Mouse (Mus musculus): ENCODE measurements around the gene Odf3. TPM values are rescaled to one million over a fixed set of nuclear protein-coding genes. Genes with fewer than 3 reads are reported as not detected.

The Odf3 gene
- total and polyA plus RNA-seq, 2 experiments from 2014 or later: 0.10 TPM; not detected in 1

DNA sequence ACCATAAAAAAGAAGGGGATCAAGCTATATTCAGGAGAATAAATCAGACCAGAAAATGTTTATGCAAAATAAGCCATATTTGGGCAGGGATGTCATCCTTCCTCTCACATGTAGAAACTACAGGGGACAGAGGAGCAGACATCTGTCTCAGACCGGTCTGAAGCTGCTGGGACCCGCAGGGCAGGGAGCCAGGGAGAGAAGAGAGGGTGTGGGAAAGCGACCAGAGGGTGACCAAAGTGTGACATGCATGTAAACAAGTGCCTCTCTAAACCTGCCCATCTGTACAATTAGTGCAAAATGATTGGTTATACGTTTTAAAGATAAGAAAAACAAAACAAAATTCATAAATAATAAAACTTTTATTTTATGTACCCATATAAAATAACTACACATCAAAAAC, 27.4 kb upstream of the Odf3 start:
- DNase-seq: no peak
- no peak for ATAC-seq
- no peaks in the 10 kb centered on the region for H3K27me3 ChIP-seq (ENCODE audit: insufficient read depth, low read length)
- H3K27ac ChIP-seq (ENCODE audit: low read depth, low read length): no peak overlapping the region
- H3K4me1 ChIP-seq (ENCODE audit: insufficient read depth): no peaks in the 10 kb centered on the region
- TF ChIP-seq CTCF (IDR thresholded peaks at IDR 0.05; ENCODE audit: low read depth): no peak
- H3K4me2 ChIP-seq (ENCODE audit: low read depth): no peak overlapping the region
- no peak overlapping the region for H3K4me3 ChIP-seq (ENCODE audit: low read depth, low read length)
- no peaks in the 10 kb centered on the region for H3K9me3 ChIP-seq (ENCODE audit: low read length)
- no peaks in the 10 kb centered on the region for H3K36me3 ChIP-seq (ENCODE audit: insufficient read depth)
- H3K9ac ChIP-seq: no peak overlapping the region
- 67% methylated on average over 4 of the region's 4 CpGs for WGBS

DNA sequence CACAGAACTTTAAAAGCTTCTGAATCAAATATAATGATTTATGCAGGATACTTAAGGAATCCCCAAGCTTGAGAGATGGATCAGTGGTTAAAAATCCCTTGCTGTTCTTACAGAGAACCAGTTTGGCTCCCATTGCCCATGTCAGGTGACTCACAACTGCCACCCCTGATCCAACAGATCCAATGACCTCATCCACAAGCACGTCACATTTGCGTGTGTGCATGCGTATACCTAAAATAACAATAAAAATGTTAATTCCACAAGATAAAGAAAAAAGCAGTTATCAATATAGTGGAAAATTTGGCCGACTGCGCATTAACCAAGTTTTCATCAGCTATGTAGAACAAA, 26.3 kb upstream of the Odf3 start:
- H3K27me3 ChIP-seq (ENCODE audit: insufficient read depth, low read length): no peaks in the 10 kb centered on the region; the same call in 1 of the 2 replicates
- no peaks in the 10 kb centered on the region for H3K36me3 ChIP-seq (ENCODE audit: insufficient read depth)
- ATAC-seq (peak; percentile 65), DNase-seq (no peak)
- H3K4me2 ChIP-seq (ENCODE audit: low read depth): peak overlapping the region; percentile 65
- no peaks in the 10 kb centered on the region for H3K4me1 ChIP-seq (ENCODE audit: insufficient read depth)
- H3K9me3 ChIP-seq (ENCODE audit: low read length): no peaks in the 10 kb centered on the region
- H3K27ac ChIP-seq (ENCODE audit: low read depth, low read length): peak overlapping the region; percentile 91
- H3K4me3 ChIP-seq (ENCODE audit: low read depth, low read length): peak overlapping the region; percentile 46
- TF ChIP-seq CTCF (IDR thresholded peaks at IDR 0.05; ENCODE audit: low read depth): no peak
- peak overlapping the region; percentile 76 for H3K9ac ChIP-seq
- WGBS: 23% methylated on average over 5 of the region's 5 CpGs

DNA sequence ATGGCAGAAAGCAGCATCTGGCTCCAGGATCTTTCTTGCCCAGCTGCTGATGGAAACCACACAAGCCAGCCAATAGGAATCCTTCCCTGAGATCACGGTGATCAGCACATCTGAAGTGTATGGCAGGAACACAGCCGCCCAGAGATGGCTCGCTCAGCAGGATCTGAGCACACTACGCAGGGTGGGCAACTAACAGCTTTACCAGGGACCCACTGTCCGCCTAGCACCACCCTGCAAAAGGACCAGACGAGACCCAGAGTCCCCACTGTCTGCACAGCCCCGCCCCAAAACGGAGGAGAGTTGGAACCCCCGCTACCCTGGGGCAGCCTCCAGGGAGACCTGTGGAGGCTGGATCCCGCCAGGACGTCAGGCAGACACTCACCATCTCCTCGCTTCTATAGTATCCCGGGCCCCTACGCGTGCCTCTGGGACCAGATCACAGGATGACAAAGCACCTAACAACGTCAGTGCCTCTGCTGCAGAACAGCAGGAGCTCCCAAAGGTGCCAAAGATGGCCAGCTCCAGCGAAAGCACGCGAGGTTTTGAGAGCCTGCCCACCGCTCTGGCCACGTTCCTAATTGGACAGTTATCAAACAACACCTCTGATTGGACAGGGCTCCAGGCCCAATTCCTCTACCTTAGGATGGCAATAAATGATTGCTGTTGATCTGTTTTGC, 25.8 kb upstream of the Odf3 start, which contains the start of gene Zfp941:
Gene Zfp941 (minus strand): TSS at position 526 of the 677 bp plus-strand sequence.
- ATAC-seq (peak; percentile 94), DNase-seq (peak; percentile 89)
- TF ChIP-seq CTCF (IDR thresholded peaks at IDR 0.05; ENCODE audit: low read depth): no peak
- Histone ChIP-seq H3K27ac (ENCODE audit: low read depth, low read length) (peak within 1 kb of the TSS; percentile 91), H3K4me1 (ENCODE audit: insufficient read depth) (no peaks in the 10 kb centered on the region), H3K4me3 (ENCODE audit: low read depth, low read length) (peak within 1 kb of the TSS; percentile 46), H3K27me3 (ENCODE audit: insufficient read depth, low read length) (no peaks in the 10 kb centered on the region; the same call in 1 of the 2 replicates), H3K36me3 (ENCODE audit: insufficient read depth) (no peaks in the 10 kb centered on the region), H3K9me3 (ENCODE audit: low read length) (no peaks in the 10 kb centered on the region), H3K9ac (peak within 1 kb of the TSS; percentile 76), H3K4me2 (ENCODE audit: low read depth) (peak within 1 kb of the TSS; percentile 65)
- WGBS: 3% methylated on average over 21 of the region's 21 CpGs

DNA sequence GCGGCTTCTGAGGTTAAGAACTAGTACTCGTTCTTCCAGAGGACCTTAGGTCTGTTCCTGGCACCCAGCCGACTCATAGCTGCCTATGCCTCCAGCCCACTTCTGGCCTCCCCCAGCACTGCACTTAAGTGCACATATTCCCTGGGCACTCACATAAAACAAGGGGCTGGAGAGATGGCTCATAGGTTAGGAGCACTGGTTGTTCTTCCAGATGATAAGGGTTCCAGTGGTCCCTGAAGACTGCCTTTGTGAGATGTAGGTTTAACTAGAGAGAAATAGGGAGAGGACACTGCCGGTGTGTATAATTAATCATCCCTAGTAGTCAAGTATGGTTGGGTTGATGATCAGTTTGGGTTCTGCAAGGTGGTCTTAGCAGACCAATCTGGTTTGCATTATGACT, 24.9 kb upstream of the Odf3 start:
- Histone ChIP-seq H3K4me1 (ENCODE audit: insufficient read depth) (no peaks in the 10 kb centered on the region), H3K9ac (no peak overlapping the region), H3K27ac (ENCODE audit: low read depth, low read length) (no peak overlapping the region), H3K9me3 (ENCODE audit: low read length) (no peaks in the 10 kb centered on the region), H3K4me2 (ENCODE audit: low read depth) (no peak overlapping the region), H3K36me3 (ENCODE audit: insufficient read depth) (no peaks in the 10 kb centered on the region), H3K4me3 (ENCODE audit: low read depth, low read length) (no peak overlapping the region), H3K27me3 (ENCODE audit: insufficient read depth, low read length) (no peaks in the 10 kb centered on the region; the same call in 1 of the 2 replicates)
- no peak for DNase-seq
- no peak for ATAC-seq
- WGBS: 95% methylated on average over 4 of the region's 4 CpGs
- TF ChIP-seq CTCF (IDR thresholded peaks at IDR 0.05; ENCODE audit: low read depth): no peak

DNA sequence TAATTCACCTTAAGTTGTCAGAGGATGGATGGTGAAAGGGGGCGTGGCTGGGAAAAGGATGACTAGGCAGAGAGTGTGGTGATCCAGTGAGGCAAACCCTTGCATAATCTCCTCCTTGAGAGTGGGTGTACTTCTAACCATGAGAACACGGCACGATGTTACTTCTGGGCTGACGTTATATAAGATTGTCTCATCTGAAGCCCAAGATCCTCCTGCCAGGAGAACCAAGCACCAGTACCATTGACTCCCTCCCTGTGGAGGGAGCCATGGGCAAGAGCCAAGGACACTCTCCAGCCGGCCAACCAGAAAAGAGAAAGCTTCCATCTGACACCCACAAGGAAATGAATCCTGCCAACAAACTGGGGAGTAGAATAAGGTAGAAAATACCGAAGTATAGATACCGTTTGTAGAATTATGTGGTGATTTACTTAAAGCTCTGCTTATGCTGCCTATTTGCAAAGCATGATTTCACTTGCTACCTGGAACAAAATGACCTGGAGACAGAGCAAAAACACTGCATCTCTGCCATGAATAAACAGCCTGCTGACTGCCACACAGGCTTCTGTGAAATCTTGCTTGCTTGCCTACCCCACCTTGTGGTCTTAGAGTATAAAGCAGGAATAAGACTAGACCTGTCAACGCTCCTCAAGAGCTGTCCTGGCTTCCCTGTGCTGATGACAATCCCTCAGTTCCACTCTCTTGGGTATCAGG, 19.3 kb upstream of the Odf3 start:
- Histone ChIP-seq H3K9ac (no peak overlapping the region), H3K27ac (ENCODE audit: low read depth, low read length) (no peak overlapping the region), H3K36me3 (ENCODE audit: insufficient read depth) (no peaks in the 10 kb centered on the region), H3K9me3 (ENCODE audit: low read length) (no peaks in the 10 kb centered on the region), H3K4me2 (ENCODE audit: low read depth) (peak overlapping the region; percentile 13; the same call in 1 of the 2 replicates), H3K4me1 (ENCODE audit: insufficient read depth) (no peaks in the 10 kb centered on the region), H3K27me3 (ENCODE audit: insufficient read depth, low read length) (no peaks in the 10 kb centered on the region; the same call in 1 of the 2 replicates), H3K4me3 (ENCODE audit: low read depth, low read length) (no peak overlapping the region)
- peak; percentile 78 for TF ChIP-seq CTCF (IDR thresholded peaks at IDR 0.05; ENCODE audit: low read depth)
- peak; percentile 87 for ATAC-seq
- 38% methylated on average over 8 of the region's 8 CpGs for WGBS
- peak; percentile 76 for DNase-seq

DNA sequence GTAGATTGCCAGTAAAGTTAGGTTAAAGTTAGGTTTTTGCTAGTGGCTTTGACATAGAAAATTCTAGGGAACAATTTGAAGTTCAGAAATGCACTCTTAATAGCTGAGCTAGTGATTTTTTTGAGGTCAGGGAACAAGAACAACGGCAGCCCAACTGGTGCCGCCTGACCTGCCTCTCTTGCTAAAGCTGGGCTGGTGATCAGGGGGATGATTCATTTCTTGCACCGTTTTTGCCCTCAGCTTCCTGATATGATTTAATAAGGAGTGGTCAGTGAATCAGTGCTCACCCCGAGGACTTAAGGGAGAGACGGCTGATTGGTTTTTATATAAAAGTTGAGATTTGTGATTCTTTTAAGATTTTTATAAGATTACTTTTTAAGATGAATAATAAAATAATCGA, 16.2 kb upstream of the Odf3 start:
- 76% methylated on average over 6 of the region's 6 CpGs for WGBS
- DNase-seq: no peak
- H3K36me3 ChIP-seq (ENCODE audit: insufficient read depth): no peaks in the 10 kb centered on the region
- no peak overlapping the region for H3K9ac ChIP-seq
- ATAC-seq: no peak
- no peaks in the 10 kb centered on the region; the same call in 1 of the 2 replicates for H3K27me3 ChIP-seq (ENCODE audit: insufficient read depth, low read length)
- H3K27ac ChIP-seq (ENCODE audit: low read depth, low read length): no peak overlapping the region
- H3K4me3 ChIP-seq (ENCODE audit: low read depth, low read length): no peak overlapping the region
- H3K4me1 ChIP-seq (ENCODE audit: insufficient read depth): no peaks in the 10 kb centered on the region
- no peak for TF ChIP-seq CTCF (IDR thresholded peaks at IDR 0.05; ENCODE audit: low read depth)
- no peak overlapping the region for H3K4me2 ChIP-seq (ENCODE audit: low read depth)
- H3K9me3 ChIP-seq (ENCODE audit: low read length): no peaks in the 10 kb centered on the region

DNA sequence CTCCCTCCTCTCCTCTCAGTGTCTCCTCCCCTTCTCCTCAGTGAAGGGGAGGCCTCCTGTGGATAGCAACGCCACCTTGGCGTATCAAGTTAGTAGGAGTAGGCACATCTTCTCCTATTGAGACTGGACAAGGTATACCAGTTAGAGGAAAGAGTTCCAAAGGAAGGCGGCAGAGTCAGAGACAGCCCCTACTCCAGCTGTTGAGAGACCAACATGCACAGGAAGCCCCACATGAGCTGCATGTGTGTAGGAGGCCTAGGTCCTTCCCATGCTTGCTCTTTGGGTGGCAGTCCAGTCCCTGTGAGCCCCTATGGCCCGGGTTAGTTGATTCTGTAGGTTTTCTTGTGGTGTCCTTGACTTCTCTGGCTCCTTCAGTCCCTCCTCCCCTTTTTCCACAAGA, 14.3 kb upstream of the Odf3 start:
- Histone ChIP-seq H3K9ac (no peak overlapping the region), H3K36me3 (ENCODE audit: insufficient read depth) (no peaks in the 10 kb centered on the region), H3K4me2 (ENCODE audit: low read depth) (no peak overlapping the region), H3K4me3 (ENCODE audit: low read depth, low read length) (no peak overlapping the region), H3K27me3 (ENCODE audit: insufficient read depth, low read length) (no peaks in the 10 kb centered on the region), H3K27ac (ENCODE audit: low read depth, low read length) (no peak overlapping the region), H3K4me1 (ENCODE audit: insufficient read depth) (no peaks in the 10 kb centered on the region), H3K9me3 (ENCODE audit: low read length) (no peaks in the 10 kb centered on the region)
- ATAC-seq: no peak
- WGBS: 85% methylated on average over 4 of the region's 4 CpGs
- no peak for DNase-seq
- no peak for TF ChIP-seq CTCF (IDR thresholded peaks at IDR 0.05; ENCODE audit: low read depth)

Measured in forebrain, postnatal 0 days (tissue).